Mouse (Mus musculus): ENCODE data around the gene Gm49378.
A peak's percentile ranks its signal among the peaks of the same experiment; 100 is the strongest.

The Gm49378 gene

GRCm38 (mm10) chr14:55629312-55629711 lies 8.4 kb downstream of the Gm49378 start:
- no peak for DNase-seq (ENCODE audit: low read depth)

DNA sequence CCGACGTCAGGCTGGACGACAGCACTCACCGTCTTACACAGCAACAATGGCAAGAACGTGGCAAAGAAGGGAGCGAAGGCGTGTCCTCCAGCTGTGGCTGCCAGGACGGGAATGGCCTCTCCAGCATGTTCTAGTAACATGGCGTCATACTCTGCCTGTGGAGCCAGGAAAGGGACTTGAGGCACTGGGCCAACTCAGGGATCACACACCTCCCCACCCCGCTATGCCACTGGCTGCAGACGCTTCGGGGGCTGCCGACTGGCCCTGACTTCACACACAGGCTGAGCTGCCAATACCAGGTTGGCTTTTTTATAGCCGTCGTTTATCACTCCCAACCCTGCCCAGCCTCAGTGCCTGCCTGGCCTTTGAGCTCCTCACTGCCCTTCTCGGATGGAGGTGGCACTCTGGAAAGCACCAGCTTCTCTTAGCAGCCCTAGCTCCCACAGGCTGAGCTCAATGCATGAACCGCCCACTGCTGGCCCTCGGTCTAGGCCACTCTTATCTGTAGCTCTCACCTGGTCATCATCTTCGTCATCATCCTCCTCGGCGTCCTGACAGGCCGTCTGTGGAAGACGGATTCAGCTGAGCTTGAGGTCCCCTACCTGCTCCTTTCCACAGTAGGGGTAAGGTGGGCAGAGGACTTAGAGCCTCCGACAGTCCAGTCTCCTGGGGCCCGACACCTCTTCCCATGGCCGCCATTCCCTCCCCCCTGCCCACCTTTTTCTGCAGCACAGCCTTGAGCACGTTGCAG lies 9.4 kb downstream of the Gm49378 start:
- DNase-seq (ENCODE audit: low read depth): no peak

DNA sequence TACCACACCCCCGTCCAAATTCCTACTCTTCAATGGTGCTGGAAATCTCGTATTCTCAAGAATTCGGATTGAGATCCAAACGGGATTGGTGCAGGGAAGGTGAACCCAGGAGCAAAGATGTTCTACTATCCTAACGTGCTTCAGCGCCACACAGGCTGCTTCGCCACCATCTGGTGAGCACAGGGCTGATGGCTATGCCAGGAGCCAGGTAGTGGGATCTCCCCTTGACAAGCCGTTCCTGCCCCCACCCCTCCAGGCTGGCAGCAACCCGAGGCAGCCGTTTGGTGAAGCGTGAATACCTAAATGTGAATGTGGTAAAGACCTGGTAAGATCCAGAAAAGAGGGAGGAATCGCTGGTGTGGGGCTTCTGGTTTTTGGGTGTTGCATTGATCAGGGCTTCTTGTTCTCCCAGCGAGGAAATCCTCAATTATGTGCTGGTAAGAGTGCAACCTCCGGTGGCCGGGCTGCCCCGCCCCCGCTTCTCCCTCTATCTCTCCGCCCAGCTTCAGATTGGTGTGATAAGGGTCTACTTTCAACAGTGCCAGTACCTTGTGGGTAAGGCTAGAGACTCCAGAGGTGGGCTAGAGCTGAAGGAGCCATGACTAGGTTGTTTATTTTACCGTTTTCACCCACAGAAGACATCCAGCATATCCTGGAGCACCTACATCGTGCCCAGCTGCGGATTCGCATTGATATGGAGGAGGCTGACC lies 19.1 kb downstream of the Gm49378 start:
- DNase-seq (ENCODE audit: low read depth): no peak

- no peak for DNase-seq (ENCODE audit: low read depth)
Measured at GRCm38 (mm10) chr14:55617822-55618221, 19.9 kb downstream of the Gm49378 start, which contains the start of gene Rec8. Gene Rec8, plus strand, starts transcription at chr14:55618037.

- no peak for DNase-seq (ENCODE audit: low read depth)
Measured at GRCm38 (mm10) chr14:55616844-55617243, 20.9 kb downstream of the Gm49378 start.

- no peak for DNase-seq (ENCODE audit: low read depth)
Measured at GRCm38 (mm10) chr14:55615876-55616275, 21.8 kb downstream of the Gm49378 start.

DNA sequence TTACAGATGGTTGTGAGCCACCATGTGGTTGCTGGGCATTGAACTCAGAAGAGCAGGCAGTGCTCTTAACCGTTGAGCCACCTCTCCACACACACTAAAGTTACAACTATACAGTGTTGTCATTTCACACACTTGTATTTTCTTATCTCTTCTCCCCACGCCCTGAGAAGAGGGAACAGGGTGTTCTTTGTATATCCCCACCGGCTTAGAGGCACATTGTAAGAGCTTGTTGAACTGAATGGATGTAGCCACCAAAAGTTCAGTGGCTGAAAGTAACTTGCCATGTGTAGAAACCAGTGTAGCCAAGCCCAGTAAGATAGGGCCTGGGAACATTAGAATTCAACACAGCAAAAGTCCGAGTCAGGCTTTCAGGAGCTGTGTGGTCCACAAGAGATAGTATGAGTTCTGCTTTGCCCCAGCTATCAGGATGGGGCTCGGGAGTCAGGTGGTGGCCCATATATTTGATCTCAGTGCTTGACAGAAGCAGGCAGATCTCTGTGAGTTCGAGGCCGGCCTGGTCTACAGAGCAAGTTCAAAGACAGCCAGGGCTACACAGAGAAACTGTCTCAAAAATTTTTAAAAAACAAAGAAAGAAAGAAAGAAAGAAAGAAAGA lies 23.0 kb downstream of the Gm49378 start:
- no peak for DNase-seq (ENCODE audit: low read depth)

DNA sequence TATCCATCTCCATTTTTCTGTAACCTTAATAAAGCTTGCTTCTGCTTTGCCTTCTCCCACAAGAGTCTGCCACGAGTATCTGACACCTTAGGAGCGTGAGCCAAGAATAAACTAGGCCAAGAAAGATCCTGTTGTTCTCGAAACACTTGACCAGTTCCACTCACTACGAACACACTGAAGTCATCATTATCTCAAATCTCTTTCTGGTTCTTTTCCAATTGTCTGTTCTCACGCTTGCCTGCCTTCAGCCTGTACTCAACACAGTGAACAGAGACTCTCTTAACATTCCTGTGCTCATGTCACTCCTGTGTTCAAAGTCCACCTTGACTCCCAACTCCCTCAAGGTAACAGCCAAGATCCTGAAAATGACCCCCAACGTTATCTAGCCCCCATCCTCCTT lies 24.3 kb downstream of the Gm49378 start:
- no peak for DNase-seq (ENCODE audit: low read depth)

DNA sequence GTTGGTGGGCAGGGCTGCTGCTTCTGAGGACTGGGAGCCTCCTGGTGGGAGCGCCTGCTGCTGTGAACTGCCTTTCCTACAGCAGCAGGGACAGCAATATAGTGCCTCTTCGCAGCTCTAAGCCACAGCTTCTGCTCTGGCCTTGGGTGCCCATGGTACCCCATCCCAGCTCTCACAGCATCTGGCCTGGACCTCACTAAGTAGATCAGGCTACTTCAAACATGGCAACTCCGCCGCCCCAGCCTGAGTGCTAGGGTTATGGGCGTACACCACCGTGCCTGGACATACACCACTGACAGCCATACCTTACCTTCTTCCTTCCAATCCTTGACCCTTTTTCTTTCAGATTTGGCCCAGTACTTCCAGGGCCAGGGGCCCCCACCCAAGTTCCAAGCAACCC lies 29.4 kb downstream of the Gm49378 start:
- no peak for DNase-seq (ENCODE audit: low read depth)

GRCm38 (mm10) chr14:55605743-55606459 lies 31.8 kb downstream of the Gm49378 start:
- no peak for DNase-seq (ENCODE audit: low read depth)

DNA sequence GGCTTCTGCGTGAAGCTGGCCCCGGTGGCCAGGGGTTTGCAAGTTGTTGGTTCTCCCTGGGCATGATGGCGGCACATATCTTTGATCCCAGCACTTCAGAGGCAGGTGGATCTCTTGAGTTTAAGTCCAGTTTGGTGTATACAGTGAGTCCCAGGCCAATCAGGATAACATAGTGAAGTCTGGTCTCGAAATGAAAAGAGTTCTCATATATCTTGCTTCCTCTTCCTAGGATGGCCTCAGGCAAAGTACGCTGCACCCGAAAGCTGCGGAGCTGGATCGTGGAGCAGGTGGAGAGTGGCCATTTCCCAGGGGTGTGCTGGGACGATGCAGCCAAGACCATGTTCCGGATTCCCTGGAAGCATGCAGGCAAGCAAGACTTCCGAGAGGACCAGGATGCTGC lies 32.9 kb downstream of the Gm49378 start:
- no peak for DNase-seq (ENCODE audit: low read depth)

DNA sequence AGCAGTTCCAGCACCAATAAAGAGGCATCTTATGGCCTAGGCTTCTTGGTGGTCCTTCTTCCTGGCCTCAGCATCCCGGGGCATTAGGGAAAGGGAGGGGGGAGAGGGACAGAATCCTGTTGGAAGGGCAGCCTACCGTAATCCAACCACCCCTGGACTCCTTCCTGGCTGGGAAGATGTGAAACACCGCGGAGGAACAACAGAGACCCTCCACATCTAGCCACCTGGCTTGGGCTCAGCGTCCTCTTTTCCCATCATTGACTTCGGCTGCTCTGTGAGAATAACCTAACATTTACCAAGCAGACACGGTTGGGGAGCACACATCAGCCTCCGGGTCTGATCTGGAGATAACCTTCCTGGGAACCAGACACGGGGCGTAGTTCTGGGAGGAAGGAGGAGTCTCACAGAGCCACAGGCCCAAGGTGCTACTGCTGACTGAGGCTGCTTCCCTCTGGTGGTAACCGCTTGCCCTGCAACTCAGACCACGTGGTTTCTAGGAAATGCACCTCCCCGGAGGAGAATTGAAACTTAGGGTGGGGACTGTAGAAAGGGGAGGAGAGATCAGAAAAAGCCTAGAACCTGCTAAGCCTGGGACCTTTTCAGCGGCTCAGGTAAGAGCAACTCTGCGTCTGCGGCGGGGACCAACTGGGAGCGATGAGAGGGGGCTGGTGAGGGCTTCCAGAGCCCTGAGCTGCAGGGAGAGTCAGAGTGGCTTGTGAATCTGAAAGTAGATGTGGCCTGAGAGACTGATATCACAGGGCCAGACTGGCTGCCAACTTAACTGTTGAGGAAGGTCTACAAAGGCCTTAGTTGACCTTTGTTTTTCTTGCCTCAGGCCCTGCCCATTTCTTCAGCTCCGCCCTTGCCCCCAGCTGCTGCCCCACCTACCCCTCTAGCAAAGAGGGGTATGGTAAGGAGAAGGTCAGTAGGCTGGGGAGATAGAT lies 33.8 kb downstream of the Gm49378 start:
- peak; percentile 98 for DNase-seq (ENCODE audit: low read depth)

- no peak for DNase-seq (ENCODE audit: low read depth)
Measured at GRCm38 (mm10) chr14:55603271-55603632, 34.4 kb downstream of the Gm49378 start, which contains the start of gene Irf9. Gene Irf9, plus strand, starts transcription at chr14:55603571.

DNA sequence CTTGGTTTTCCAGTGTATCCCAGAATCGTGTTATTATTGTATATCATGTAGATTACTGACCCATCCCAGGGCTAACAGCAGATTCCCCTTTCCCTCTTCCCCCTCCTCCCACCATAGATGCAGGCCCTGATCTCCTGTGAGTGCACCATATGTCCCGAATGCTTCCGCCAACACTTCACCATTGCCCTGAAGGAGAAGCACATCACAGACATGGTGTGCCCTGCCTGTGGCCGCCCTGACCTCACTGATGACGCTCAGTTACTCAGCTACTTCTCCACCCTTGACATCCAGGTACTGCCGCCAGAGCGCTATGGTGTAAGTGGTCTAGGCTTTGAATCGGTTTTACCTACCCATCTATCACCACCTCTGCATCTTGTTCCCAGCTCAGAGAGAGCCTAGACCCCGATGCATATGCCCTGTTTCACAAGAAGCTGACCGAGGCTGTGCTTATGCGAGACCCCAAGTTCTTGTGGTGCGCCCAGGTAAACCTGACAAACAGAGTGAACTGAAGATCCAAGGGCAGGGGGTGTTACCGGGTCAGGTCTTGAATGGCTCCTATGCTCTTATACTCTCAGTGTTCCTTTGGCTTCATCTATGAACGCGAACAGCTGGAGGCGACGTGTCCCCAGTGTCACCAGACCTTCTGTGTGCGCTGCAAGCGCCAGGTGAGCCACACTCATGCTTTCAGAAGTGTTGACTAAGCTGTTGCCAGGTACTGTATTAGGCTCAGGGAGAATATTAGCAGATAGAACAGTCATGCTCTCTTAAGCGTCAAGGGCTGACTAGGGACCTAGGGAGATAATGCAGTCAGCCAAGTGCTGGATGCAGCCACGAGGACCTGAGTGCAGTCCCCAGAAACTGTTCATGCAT lies 38.9 kb downstream of the Gm49378 start:
- no peak for DNase-seq (ENCODE audit: low read depth)

GRCm38 (mm10) chr14:55596036-55596690 lies 41.5 kb downstream of the Gm49378 start:
- no peak for DNase-seq (ENCODE audit: low read depth)

DNA sequence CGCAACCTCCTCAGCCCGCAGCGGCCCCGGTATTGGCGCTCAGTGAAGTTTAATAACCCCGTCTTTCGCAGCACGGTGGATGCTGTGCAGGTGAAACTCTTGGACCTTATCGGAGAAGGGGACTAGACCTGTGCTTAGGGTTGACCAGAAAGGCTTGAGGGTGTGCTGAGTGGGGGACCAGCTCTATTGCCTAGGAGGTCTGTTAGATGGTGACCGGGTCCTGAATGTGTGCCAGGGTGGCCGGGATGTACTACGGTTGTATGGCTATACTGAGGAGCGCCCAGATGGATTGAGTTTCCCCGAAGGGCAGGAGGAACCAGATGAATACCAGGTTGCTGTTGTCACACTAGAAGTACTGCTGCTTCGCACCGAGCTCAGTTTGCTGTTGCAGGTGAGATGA lies 45.5 kb downstream of the Gm49378 start:
- no peak for DNase-seq (ENCODE audit: low read depth)

DNA sequence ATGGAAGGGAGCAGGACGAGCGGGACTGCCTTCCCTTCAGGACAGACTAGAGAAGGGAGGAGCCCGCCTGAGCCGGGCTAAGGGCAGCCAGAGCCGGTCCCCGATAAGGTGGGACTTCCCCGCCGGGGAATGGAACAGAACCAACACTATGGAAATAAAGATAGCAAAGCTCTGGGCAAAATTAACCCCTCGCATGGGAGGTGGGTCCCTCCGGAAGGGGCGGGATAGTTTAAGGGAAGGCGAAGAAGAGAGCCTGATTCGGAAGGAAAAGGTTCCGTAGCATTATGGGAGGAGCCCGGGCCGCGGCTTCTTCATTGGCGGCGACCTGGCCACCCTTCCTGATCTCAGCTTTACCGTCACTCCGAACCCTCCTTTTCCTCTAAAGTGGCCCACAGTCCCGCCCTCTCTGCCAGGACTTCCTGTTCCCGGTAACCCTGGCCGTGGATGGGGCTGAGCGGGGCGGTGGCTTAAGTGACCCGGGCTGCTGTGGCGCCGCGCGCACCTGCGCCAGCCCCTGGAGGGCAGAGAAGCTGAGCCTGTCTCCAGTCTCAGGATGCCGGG lies 46.3 kb downstream of the Gm49378 start, which contains the start of gene Rnf31:
Rnf31 (plus strand) TSS at position 378 of the 561 bp plus-strand sequence.
- peak; percentile 86 for DNase-seq (ENCODE audit: low read depth)

DNA sequence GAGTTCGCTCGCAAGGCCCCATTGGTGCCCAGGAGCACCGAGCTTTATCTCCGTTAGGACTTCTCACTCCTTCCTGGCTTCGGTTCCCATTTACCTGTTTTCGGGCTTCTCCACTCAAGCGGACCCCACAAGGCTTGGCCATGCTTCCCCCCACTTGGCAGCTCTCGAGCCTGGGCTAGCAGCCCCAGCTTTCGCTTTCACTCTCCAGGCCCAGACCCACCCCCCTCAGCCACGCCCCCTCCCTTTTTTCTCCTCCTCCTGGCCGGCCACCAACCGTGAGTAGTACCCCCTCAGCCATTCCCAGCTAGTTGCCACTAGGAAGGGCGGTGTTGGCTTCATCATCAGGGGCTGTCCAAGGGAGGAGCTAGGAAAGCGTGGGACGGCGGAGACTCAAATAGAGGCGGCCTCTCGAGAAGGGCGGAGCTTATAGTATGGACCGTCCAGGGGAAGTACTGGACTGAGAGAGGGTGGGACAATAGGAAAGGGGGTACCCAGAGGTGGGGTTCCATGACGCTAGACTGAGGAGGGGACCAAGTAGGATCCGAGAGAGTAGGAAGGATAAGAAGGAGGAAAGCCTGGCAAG lies 46.9 kb downstream of the Gm49378 start, which contains the start of gene Psme2:
Psme2 (minus strand) TSS at position 366 of the 583 bp plus-strand sequence.
- DNase-seq (ENCODE audit: low read depth): peak; percentile 97
